Mouse (Mus musculus): Measurements from ENCODE around the gene Npy.

Npy gene

GRCm38 (mm10) chr6:49821961-49822870 is at the start of gene Npy:
Gene Npy, plus strand, starts transcription at chr6:49822710.
- DNase-seq (ENCODE audit: low spot score) = no peak

DNA sequence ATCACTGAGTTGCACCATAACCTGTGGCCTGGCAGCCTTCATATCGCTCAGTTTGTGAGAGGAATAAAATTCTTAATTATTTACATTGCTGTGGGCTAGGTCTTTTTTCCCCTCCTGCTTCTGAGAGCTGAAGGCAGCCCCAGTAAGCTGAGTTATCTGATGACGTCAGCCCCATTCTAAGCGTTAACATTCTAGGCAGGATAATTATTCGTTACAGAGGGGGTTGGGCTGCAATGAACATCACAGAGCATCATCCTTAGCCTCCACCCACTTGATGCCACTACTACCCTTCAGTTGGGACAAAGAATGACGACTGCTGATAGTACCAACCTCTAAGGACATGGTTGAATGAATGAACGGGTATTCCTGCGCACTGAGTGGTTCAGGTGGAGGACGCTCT is 47.5 kb upstream of the Npy start:
- no peak for DNase-seq (ENCODE audit: low spot score)

DNA sequence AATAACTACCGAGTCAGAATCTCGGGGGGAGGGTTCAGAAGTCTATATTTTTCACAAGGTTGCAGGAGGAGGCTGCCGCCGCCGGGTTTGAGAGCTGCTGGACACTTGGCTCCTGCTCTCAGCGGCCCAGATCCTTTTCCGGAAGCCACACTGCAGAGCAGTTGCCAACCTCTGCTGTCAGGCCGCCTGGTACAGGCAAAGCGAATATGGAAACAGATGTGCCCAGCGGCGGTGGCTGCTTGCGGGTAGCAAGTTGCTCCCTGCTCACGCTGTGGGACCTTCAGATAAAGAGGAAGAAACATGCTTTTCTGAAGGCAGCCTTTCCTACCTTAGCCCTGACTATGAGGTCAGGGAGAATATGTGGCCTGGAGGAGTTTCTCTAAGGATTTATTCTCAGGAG is 44.4 kb upstream of the Npy start:
- no peak for DNase-seq (ENCODE audit: low spot score)

DNA sequence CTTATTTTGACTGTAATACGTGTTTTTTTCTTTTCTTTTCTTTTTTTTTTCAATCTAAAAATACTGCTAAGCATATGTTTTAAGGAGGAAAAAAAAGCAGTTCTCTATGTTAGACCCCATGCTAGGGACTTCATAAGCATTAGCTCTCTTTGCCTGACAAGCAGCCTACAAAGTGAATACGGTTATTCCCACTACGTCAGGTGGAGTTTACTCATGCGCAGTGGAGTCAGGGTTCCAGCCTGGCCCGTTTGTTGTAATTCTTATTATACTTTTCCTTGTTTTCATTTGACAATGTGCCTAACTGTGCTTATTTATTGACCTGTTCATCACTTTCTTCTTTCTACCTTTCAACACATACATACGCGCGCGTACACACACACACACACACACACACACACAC is 43.8 kb upstream of the Npy start:
- no peak for DNase-seq (ENCODE audit: low spot score)

GRCm38 (mm10) chr6:49779606-49780005 is 42.9 kb upstream of the Npy start:
- DNase-seq (ENCODE audit: low spot score) = no peak

GRCm38 (mm10) chr6:49780846-49781400 is 41.6 kb upstream of the Npy start:
- DNase-seq (ENCODE audit: low spot score) = no peak

- no peak for DNase-seq (ENCODE audit: low spot score)
Observed at GRCm38 (mm10) chr6:49781852-49782251, 40.7 kb upstream of the Npy start.

GRCm38 (mm10) chr6:49782679-49783078 is 39.8 kb upstream of the Npy start:
- DNase-seq (ENCODE audit: low spot score) = no peak

DNA sequence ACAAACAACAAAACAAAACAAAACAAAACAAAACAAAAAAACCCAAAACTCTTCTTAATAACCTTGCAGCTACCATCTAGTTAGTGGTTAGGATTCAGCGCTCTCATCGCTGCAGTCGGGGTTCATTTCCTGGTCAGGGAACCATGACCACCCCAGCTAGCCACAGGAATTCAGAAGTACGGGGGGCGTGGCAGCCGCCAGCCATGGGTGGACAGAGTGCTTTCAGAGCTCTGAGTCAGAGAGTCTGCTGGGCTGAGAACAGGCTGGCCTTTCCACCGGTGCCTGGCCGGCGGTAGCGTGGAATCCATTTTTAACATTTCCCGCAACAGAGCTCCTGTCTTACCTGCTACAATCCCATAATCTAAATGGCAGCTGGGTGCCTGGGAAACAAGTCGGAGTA is 30.0 kb upstream of the Npy start:
- DNase-seq (ENCODE audit: low spot score) = no peak

- DNase-seq (ENCODE audit: low spot score) = no peak
Observed at GRCm38 (mm10) chr6:49804105-49804504, 18.4 kb upstream of the Npy start.

DNA sequence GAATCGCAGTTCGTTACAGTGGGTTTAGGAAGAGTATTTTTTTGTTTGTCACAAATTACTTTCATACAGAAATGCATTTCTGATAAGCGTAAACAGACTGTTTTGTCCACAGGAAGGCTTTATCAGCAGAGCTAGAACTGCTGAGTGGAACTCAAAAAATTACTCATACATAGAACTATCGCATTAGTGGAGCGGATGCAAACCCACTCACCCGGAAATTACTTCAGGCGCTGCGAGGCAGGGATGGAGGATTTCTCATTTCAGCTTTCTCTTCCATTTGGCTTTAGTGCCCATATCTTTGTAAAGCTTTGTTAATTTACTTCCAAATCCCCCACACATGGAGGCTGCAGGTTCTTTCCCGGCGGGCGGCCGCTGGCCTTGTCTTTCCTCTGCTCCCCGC is 14.4 kb upstream of the Npy start:
- DNase-seq (ENCODE audit: low spot score) = no peak

DNA sequence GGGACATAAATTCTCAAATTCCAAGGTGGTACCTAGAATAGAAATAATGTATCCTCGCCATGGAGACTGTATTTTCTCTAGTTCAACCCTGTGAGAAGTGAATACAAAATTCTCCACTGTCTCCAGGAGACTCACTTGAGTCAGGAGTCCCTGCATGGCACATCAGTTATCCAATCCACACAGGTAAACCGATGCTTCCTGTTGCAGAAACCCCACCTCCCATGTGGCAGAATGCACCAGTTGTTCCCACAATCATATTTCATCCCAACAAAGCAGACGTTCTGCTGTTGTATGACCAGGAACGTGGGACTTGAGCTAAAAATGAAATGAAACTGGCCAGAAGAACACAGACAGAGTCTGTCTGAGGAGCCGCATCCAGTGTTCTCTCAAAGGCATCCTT is 5.3 kb upstream of the Npy start:
- no peak for DNase-seq (ENCODE audit: low spot score)

- DNase-seq (ENCODE audit: low spot score) = no peak
Observed at GRCm38 (mm10) chr6:49817625-49818024, 4.9 kb upstream of the Npy start.

- DNase-seq (ENCODE audit: low spot score) = no peak
Observed at GRCm38 (mm10) chr6:49822871-49823230, 341 bp downstream of the Npy start.

DNA sequence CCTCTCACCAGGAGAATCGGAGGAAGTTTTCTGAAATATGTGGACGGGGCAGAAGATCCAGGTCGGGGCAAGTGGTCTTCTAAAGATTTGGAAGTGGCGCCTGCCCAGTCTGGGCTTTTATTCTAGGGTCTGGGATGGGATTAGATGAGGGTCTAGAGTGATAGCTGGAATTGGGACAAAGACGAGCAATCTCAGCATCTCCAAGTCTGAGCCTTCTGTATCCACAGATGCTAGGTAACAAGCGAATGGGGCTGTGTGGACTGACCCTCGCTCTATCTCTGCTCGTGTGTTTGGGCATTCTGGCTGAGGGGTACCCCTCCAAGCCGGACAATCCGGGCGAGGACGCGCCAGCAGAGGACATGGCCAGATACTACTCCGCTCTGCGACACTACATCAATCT is 861 bp downstream of the Npy start:
- no peak for DNase-seq (ENCODE audit: low spot score)

DNA sequence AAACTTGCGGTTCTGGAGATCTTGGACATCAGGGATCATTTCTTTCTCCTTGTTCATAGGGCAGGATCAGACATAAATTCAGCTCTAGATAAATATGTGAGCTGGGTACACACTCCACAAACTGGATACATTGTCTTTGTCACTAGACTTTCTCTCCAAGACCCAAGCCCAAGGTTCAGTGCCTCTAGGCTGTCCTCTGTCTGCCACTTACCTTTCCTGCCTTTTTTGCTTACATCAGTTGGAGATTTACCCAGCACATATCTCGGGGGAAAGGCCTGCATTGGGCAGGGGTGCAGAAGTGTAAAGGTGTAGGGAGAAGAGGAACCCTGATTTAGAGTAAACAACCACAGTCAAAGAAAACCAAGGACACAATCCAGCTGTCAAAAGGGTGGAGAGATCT is 1.3 kb downstream of the Npy start:
- no peak for DNase-seq (ENCODE audit: low spot score)

GRCm38 (mm10) chr6:49831579-49831978 is 9.1 kb downstream of the Npy start:
- DNase-seq (ENCODE audit: low spot score) = no peak

DNA sequence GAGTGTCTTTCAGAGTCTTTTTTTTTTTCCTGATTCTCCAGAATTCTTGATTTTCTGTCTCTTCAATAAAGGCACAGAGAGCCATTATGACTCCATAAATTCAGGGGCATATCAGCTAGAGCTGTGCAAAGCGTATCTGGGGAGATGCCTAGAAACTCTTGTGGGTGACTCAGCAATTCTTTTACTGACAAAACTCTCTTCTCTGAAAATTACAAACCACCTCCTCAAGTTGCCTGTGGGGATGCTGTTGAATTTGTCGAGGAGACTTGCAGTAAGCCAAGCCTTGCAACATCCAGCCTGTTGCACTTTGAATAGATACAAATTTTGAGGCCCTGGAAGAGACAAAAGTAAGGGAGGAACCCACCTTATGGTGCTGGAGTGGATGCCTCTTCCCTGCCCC is 34.3 kb downstream of the Npy start:
- no peak for DNase-seq (ENCODE audit: low spot score)

GRCm38 (mm10) chr6:49867571-49867970 is 45.1 kb downstream of the Npy start:
- no peak for DNase-seq (ENCODE audit: low spot score)

DNA sequence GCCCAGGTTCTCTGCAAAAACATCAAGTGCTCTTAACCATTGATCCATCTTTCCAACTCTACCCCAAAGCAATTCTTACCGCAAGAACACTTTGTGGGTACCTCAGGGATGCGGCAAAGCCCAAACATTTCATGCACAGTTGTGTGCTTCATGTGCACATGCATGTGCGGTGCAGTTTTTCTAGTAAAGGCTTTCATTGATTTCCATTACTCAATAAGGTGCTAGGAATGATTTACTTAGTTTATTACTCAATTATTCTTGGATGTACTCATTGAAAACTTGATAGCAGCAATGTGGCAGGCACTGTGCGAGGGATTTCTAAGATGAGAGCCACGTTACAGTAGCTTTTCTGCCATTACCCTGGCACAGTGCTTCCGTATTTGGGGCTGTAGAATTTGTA is 48.6 kb downstream of the Npy start:
- no peak for DNase-seq (ENCODE audit: low spot score)

GRCm38 (mm10) chr6:49873556-49873955 is 51.0 kb downstream of the Npy start:
- DNase-seq (ENCODE audit: low spot score) = no peak

DNA sequence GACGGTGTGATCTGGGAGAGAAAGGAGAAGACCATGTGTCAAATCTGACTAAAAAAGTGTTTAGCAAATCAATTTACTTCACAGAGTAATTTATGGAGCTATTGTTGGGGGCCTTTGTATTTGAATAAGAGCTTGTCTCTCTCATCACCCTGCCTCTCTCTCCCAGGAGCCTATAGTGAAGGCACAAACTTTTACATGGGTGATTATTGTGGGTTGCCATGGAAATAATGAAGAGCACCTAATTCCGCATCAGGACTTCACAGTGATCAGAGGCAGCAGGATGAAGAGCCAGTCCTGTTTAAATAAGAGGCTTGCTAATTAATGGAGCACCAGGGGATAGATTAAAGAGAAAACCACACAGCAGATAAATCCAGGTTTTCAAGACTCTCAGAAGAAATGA is 52.6 kb downstream of the Npy start:
- no peak for DNase-seq (ENCODE audit: low spot score)

DNA sequence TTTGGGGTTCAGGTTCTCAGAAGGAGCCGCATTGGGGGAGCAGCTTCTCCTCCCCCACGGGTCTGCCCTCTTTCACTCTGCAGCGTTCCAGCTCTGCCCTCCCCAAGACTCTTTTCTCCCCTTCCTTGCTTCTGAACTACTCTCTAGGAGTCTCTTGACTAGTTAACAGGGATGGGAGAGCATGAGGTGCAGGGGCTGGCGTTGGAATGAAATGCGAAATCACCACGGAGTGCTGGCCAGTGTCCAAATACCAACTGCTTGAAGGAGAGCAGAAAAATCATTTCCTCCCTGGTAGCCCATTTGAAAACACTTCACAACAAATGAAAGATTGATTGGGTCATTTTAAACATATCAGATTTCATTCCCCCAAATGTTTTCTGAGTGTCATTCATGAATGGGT is 53.3 kb downstream of the Npy start:
- DNase-seq (ENCODE audit: low spot score) = no peak

All from urinary bladder, postnatal 10 days (tissue).